Comparison of ENCODE assay signal across 12 mouse cellular contexts in genomic region chr19:39815991-39816390, GRCm38 (mm10). TPM values are rescaled to one million over a fixed set of nuclear protein-coding genes. Genes with fewer than 3 reads are reported as not detected.
"Had no signal": no experiment of that assay in that cellular context is flagged by ENCODE, and none has a peak within 500 bp of the region (broad histone marks: within the 10 kb centered on the region; RNA-seq: fewer than 3 reads in every experiment).

No protein-coding gene starts in this region.

RNA-seq across cellular contexts. Expression of gene Cyp2c40, which starts 3.4 kb away (rescaled TPM):
- total RNA-seq: neutrophil, adult 5-6 weeks had no signal
- polyA plus RNA-seq: neural tube, embryonic 13.5 days; neural tube, embryonic 14.5 days; neural tube, embryonic 15.5 days; small intestine, adult 2 months; spleen, adult 2 months; stomach, embryonic 14.5 days; stomach, embryonic 16.5 days; testis, adult 2 months; thymus, adult 2 months; thymus, postnatal 0 days; urinary bladder, adult 2 months had no signal
